Mouse (Mus musculus): ENCODE results near the gene Gstm1.
"Not testable (repeated sequence)": the region's sequence is repeated elsewhere in the genome, so short reads cannot be mapped to it uniquely, and the experiment has no call there.

Gene Gstm1

GRCm38 (mm10) chr3:108017473-108018189 lies at the start of gene Gstm1:
Gene Gstm1, minus strand, starts transcription at chr3:108017973.
- DNase-seq (ENCODE audit: low spot score), result peak; percentile 94

- DNase-seq (ENCODE audit: low spot score), result no peak
These were observed 49.7 kb upstream of the Gstm1 start for GRCm38 (mm10) chr3:108067370-108067934.

- no peak for DNase-seq (ENCODE audit: low spot score)
These were observed 47.8 kb upstream of the Gstm1 start for GRCm38 (mm10) chr3:108065551-108065950.

GRCm38 (mm10) chr3:108064672-108065071 lies 46.9 kb upstream of the Gstm1 start:
- no peak for DNase-seq (ENCODE audit: low spot score)

GRCm38 (mm10) chr3:108062648-108063047 lies 44.9 kb upstream of the Gstm1 start:
- peak; percentile 36 for DNase-seq (ENCODE audit: low spot score)

- no peak for DNase-seq (ENCODE audit: low spot score)
These were observed 43.6 kb upstream of the Gstm1 start for GRCm38 (mm10) chr3:108061420-108061819.

GRCm38 (mm10) chr3:108050493-108050892 lies 32.7 kb upstream of the Gstm1 start:
- DNase-seq (ENCODE audit: low spot score), result no peak

- no peak for DNase-seq (ENCODE audit: low spot score)
These were observed 30.5 kb upstream of the Gstm1 start for GRCm38 (mm10) chr3:108048306-108048705.

GRCm38 (mm10) chr3:108046944-108047655 lies 29.3 kb upstream of the Gstm1 start:
- DNase-seq (ENCODE audit: low spot score), result no peak

GRCm38 (mm10) chr3:108044394-108045140 lies 26.8 kb upstream of the Gstm1 start, which contains the start of gene Gstm4:
Gene Gstm4, minus strand, starts transcription at chr3:108044894.
- DNase-seq (ENCODE audit: low spot score), result peak; percentile 81

- DNase-seq (ENCODE audit: low spot score), result no peak
These were observed 15.4 kb upstream of the Gstm1 start for GRCm38 (mm10) chr3:108033156-108033555.

- no peak for DNase-seq (ENCODE audit: low spot score)
These were observed 14.3 kb upstream of the Gstm1 start for GRCm38 (mm10) chr3:108032113-108032512.

GRCm38 (mm10) chr3:108028641-108029365 lies 11.0 kb upstream of the Gstm1 start:
- DNase-seq (ENCODE audit: low spot score), result no peak

- DNase-seq (ENCODE audit: low spot score), result no peak
These were observed 8.8 kb upstream of the Gstm1 start for GRCm38 (mm10) chr3:108026597-108026996.

GRCm38 (mm10) chr3:108026049-108026448 lies 8.3 kb upstream of the Gstm1 start:
- DNase-seq (ENCODE audit: low spot score), result no peak

- DNase-seq (ENCODE audit: low spot score), result no peak
These were observed 7.5 kb upstream of the Gstm1 start for GRCm38 (mm10) chr3:108025318-108025717.

GRCm38 (mm10) chr3:108022650-108023049 lies 4.9 kb upstream of the Gstm1 start:
- no peak for DNase-seq (ENCODE audit: low spot score)

GRCm38 (mm10) chr3:108020351-108021022 lies 2.7 kb upstream of the Gstm1 start:
- not testable (repeated sequence) for DNase-seq (ENCODE audit: low spot score)

GRCm38 (mm10) chr3:108019226-108019625 lies 1.5 kb upstream of the Gstm1 start:
- not testable (repeated sequence) for DNase-seq (ENCODE audit: low spot score)

- DNase-seq (ENCODE audit: low spot score), result no peak
These were observed 532 bp upstream of the Gstm1 start for GRCm38 (mm10) chr3:108018190-108018820.
